Mouse (Mus musculus) MEL (cell line): ENCODE measurements around the gene Oxsm. TPM values are rescaled to one million over a fixed set of nuclear protein-coding genes. Genes with fewer than 3 reads are reported as not detected.

Experiments
- DNase-seq: peaks from one replicate; pipeline ENCODE4 v3.0.0; 2011; ENCODE audit warnings: low read depth, low spot score
- H3K27ac ChIP-seq: 2 replicates; pipeline ENCODE4 v1.5.1; 2012; ENCODE audit warnings: low read depth, mild to moderate bottlenecking, control low read depth, low read length, moderate library complexity; ENCODE audit not compliant: control insufficient read depth
- H3K27me3 ChIP-seq, 2 experiments: fragments of 150-350 bp in 1 of 2; sonication (generic) in 1 of 2; 2 replicates each; pipeline ENCODE4 v1.6.1; 2012; ENCODE audit warnings: low read length in 2 of 2, mild to moderate bottlenecking in 2 of 2, improper control_type of control experiment in 1 of 2, moderate library complexity in 1 of 2; ENCODE audit not compliant: insufficient read depth in 2 of 2, control insufficient read depth in 1 of 2
- H3K36me3 ChIP-seq, 2 experiments: 2 replicates each; pipeline ENCODE4 v1.6.1; 2012 to 2014; ENCODE audit warnings: low read length in 2 of 2, improper control_type of control experiment in 1 of 2, inconsistent platforms in 1 of 2, mild to moderate bottlenecking in 1 of 2; ENCODE audit not compliant: insufficient read depth in 2 of 2, control insufficient read depth in 1 of 2
- H3K4me1 ChIP-seq, 2 experiments: fragments of 150-350 bp in 1 of 2; sonication (generic) in 1 of 2; 2 replicates each; pipeline ENCODE4 v1.6.1; 2012; ENCODE audit warnings: low read length in 2 of 2, improper control_type of control experiment in 1 of 2, mild to moderate bottlenecking in 1 of 2; ENCODE audit not compliant: insufficient read depth in 2 of 2, control insufficient read depth in 1 of 2
- H3K4me3 ChIP-seq, 2 experiments: fragments of 150-350 bp in 1 of 2; sonication (generic) in 1 of 2; 2 replicates each; pipeline ENCODE4 v1.5.1; 2012; ENCODE audit warnings: low read depth in 2 of 2, low read length in 2 of 2, mild to moderate bottlenecking in 2 of 2, moderate library complexity in 2 of 2, control low read depth in 1 of 2, improper control_type of control experiment in 1 of 2; ENCODE audit not compliant: control insufficient read depth in 1 of 2, insufficient read depth in 1 of 2
- H3K79me2 ChIP-seq: 2 replicates; pipeline ENCODE4 v1.6.1; 2012; ENCODE audit warnings: mild to moderate bottlenecking, low read length, moderate library complexity; ENCODE audit not compliant: control insufficient read depth, poor library complexity, insufficient read depth
- H3K9ac ChIP-seq: 2 replicates; pipeline ENCODE4 v1.6.1; 2012; ENCODE audit warnings: low read depth, mild to moderate bottlenecking, control low read depth, low read length, moderate library complexity; ENCODE audit not compliant: control insufficient read depth, poor library complexity, severe bottlenecking
- H3K9me3 ChIP-seq: fragments of 150-350 bp; sonication (generic); replicated peaks from 2 replicates; pipeline ENCODE4 v1.6.1; 2012; ENCODE audit warnings: mild to moderate bottlenecking, low read length, improper control_type of control experiment, moderate library complexity; ENCODE audit not compliant: insufficient read depth
- CHD1 ChIP-seq: IDR thresholded peaks from 2 replicates; pipeline ENCODE4 v1.6.1; 2012; ENCODE audit warnings: low read depth, mild to moderate bottlenecking, inconsistent platforms, low read length, improper control_type of control experiment
- CHD2 ChIP-seq: IDR thresholded peaks from 2 replicates; pipeline ENCODE4 v1.6.1; 2011; ENCODE audit warnings: low read length, improper control_type of control experiment
- CTCF ChIP-seq, 3 experiments: IDR thresholded peaks in 2 of 3; conservative IDR thresholded peaks in 1 of 3; 2 replicates each; pipeline ENCODE4 v1.5.1; 2011 to 2012; ENCODE audit warnings: low read length in 3 of 3, low read depth in 2 of 3, mild to moderate bottlenecking in 2 of 3, improper control_type of control experiment in 1 of 3, inconsistent platforms in 1 of 3, mixed read lengths in 1 of 3, moderate library complexity in 1 of 3; ENCODE audit not compliant: control insufficient read depth in 1 of 3, insufficient read depth in 1 of 3, poor library complexity in 1 of 3, severe bottlenecking in 1 of 3
- ELF1 ChIP-seq: IDR thresholded peaks from 2 replicates; pipeline ENCODE4 v1.6.1; 2014; ENCODE audit warnings: low read depth, mild to moderate bottlenecking, inconsistent platforms, low read length, improper control_type of control experiment, moderate library complexity
- GABPA ChIP-seq: IDR thresholded peaks from 2 replicates; pipeline ENCODE4 v1.6.1; 2012; ENCODE audit warnings: low read depth, mild to moderate bottlenecking, inconsistent platforms, low read length, improper control_type of control experiment, moderate library complexity
- MAZ ChIP-seq: IDR thresholded peaks from 2 replicates; pipeline ENCODE4 v1.6.1; 2012; ENCODE audit warnings: low read depth, mild to moderate bottlenecking, inconsistent platforms, low read length, improper control_type of control experiment
- NELFE ChIP-seq: IDR thresholded peaks from 2 replicates; pipeline ENCODE4 v1.6.1; 2011; ENCODE audit warnings: low read depth, low read length, improper control_type of control experiment
- NRF1 ChIP-seq: IDR thresholded peaks from 2 replicates; pipeline ENCODE4 v1.6.1; 2014; ENCODE audit warnings: low read depth, mild to moderate bottlenecking, inconsistent platforms, low read length, improper control_type of control experiment, moderate library complexity; ENCODE audit not compliant: poor library complexity, insufficient read depth, severe bottlenecking
- POLR2A ChIP-seq, 2 experiments: IDR thresholded peaks; 2 replicates each; pipeline ENCODE4 v1.6.1; 2011 to 2012; ENCODE audit warnings: low read length in 2 of 2, mild to moderate bottlenecking in 2 of 2, control low read depth in 1 of 2, improper control_type of control experiment in 1 of 2, low read depth in 1 of 2, moderate library complexity in 1 of 2; ENCODE audit not compliant: control insufficient read depth in 1 of 2, insufficient read depth in 1 of 2, poor library complexity in 1 of 2
- POLR2AphosphoS2 ChIP-seq: IDR thresholded peaks from 2 replicates; pipeline ENCODE4 v1.6.1; 2011; ENCODE audit warnings: low read length, improper control_type of control experiment
- RAD21 ChIP-seq: IDR thresholded peaks from 2 replicates; pipeline ENCODE4 v1.6.1; 2011; ENCODE audit warnings: mild to moderate bottlenecking, low read depth, low read length, improper control_type of control experiment
- RCOR1 ChIP-seq: IDR thresholded peaks from 2 replicates; pipeline ENCODE4 v1.6.1; 2012; ENCODE audit warnings: low read depth, mild to moderate bottlenecking, inconsistent platforms, low read length, improper control_type of control experiment
- UBTF ChIP-seq: IDR thresholded peaks from 2 replicates; pipeline ENCODE4 v1.6.1; 2012; ENCODE audit warnings: low read depth, mild to moderate bottlenecking, inconsistent platforms, low read length, improper control_type of control experiment, moderate library complexity, borderline replicate concordance; ENCODE audit not compliant: insufficient read depth
- USF2 ChIP-seq, 2 experiments: IDR thresholded peaks; 2 replicates each; pipeline ENCODE4 v1.6.1; 2011 to 2012; ENCODE audit warnings: improper control_type of control experiment in 2 of 2, low read length in 2 of 2, borderline replicate concordance in 1 of 2, inconsistent platforms in 1 of 2, low read depth in 1 of 2, mild to moderate bottlenecking in 1 of 2; ENCODE audit not compliant: insufficient read depth in 1 of 2
- ZC3H11A ChIP-seq: IDR thresholded peaks from 2 replicates; pipeline ENCODE4 v1.6.1; 2012; ENCODE audit warnings: low read depth, mild to moderate bottlenecking, inconsistent platforms, low read length, improper control_type of control experiment
- ZNF384 ChIP-seq: IDR thresholded peaks from 2 replicates; pipeline ENCODE4 v1.6.1; 2012; ENCODE audit warnings: low read depth, mild to moderate bottlenecking, inconsistent platforms, low read length, improper control_type of control experiment
- polyA plus RNA-seq, 2 experiments: library from polyadenylated mRNA; stranded (reverse) in 1 of 2; unstranded in 1 of 2; fragments of >175 nt in 1 of 2; fragments of >200 nt in 1 of 2; gene quantifications; 2 replicates each; pipeline versions ENCODE4 v1.2.1 to v1.2.4; 2012; ENCODE audit warnings: low replicate concordance in 2 of 2, low read depth in 1 of 2; ENCODE audit not compliant: insufficient read length in 2 of 2, insufficient read depth in 1 of 2, missing spikeins in 1 of 2
- total RNA-seq: library from RNA; depleted of rRNA; stranded (reverse); fragments of 300-350 nt; gene quantifications from 2 replicates; pipeline ENCODE4 v1.2.3, GENCODE M21; 2012

Oxsm gene
- total and polyA plus RNA-seq, 3 experiments, result 5.4 to 8.9 TPM; not detected in 1

GRCm38 (mm10) chr14:16279196-16279595 is 29.6 kb upstream of the Oxsm start:
- H3K27ac ChIP-seq, result no peak overlapping the region
- no peaks in the 10 kb centered on the region for H3K9me3 ChIP-seq
- DNase-seq, result no peak
- no peak for TF ChIP-seq MAZ
- no peak for TF ChIP-seq POLR2AphosphoS2
- TF ChIP-seq ELF1, result no peak
- no peak for TF ChIP-seq ZNF384
- no peak for TF ChIP-seq CTCF (IDR thresholded peaks at IDR 0.05 in 2 of 3, conservative IDR thresholded peaks at IDR 0.05 in 1 of 3; ENCODE audit: control insufficient read depth in 1 of 3, insufficient read depth in 1 of 3, low read depth in 2 of 3, low read length in 3 of 3, poor library complexity in 1 of 3, severe bottlenecking in 1 of 3)
- TF ChIP-seq ZC3H11A, result no peak
- TF ChIP-seq RAD21, result no peak
- no peak for TF ChIP-seq UBTF
- TF ChIP-seq CHD2, result no peak
- no peaks in the 10 kb centered on the region for H3K36me3 ChIP-seq
- H3K4me1 ChIP-seq, result no peaks in the 10 kb centered on the region
- no peak overlapping the region for H3K9ac ChIP-seq
- H3K27me3 ChIP-seq, result no peaks in the 10 kb centered on the region
- H3K79me2 ChIP-seq, result no peaks in the 10 kb centered on the region
- no peak overlapping the region for H3K4me3 ChIP-seq

GRCm38 (mm10) chr14:16273677-16274076 is 24.1 kb upstream of the Oxsm start:
- peaks cover 0 to 5% of the 10 kb centered on the region in 2 experiments; a peak in 3 of 4 replicates for H3K36me3 ChIP-seq
- DNase-seq, result no peak
- H3K27me3 ChIP-seq, result no peaks in the 10 kb centered on the region
- H3K4me1 ChIP-seq, result peaks cover 2% of the 10 kb centered on the region in 2 experiments; a peak in 1 of 4 replicates
- H3K9ac ChIP-seq, result no peak overlapping the region
- TF ChIP-seq USF2 (IDR thresholded peaks at IDR 0.05; ENCODE audit: borderline replicate concordance in 1 of 2, insufficient read depth in 1 of 2, low read depth in 1 of 2, low read length in 2 of 2) (no peak), POLR2A (IDR thresholded peaks at IDR 0.05; ENCODE audit: control insufficient read depth in 1 of 2, insufficient read depth in 1 of 2, low read depth in 1 of 2, low read length in 2 of 2, poor library complexity in 1 of 2) (no peak), RCOR1 (no peak), CHD1 (no peak), POLR2AphosphoS2 (no peak), GABPA (no peak)
- H3K4me3 ChIP-seq, result no peak overlapping the region
- no peaks in the 10 kb centered on the region for H3K79me2 ChIP-seq
- no peak overlapping the region for H3K27ac ChIP-seq
- H3K9me3 ChIP-seq, result no peaks in the 10 kb centered on the region

- Histone ChIP-seq H3K79me2 (no peaks in the 10 kb centered on the region), H3K4me1 (peaks cover 2% of the 10 kb centered on the region in 2 experiments; a peak in 1 of 4 replicates), H3K9me3 (no peaks in the 10 kb centered on the region), H3K36me3 (peaks cover 0 to 5% of the 10 kb centered on the region in 2 experiments), H3K27me3 (no peaks in the 10 kb centered on the region), H3K27ac (no peak overlapping the region), H3K9ac (no peak overlapping the region), H3K4me3 (no peak overlapping the region)
- TF ChIP-seq GABPA, result no peak
- no peak for TF ChIP-seq NRF1
- TF ChIP-seq NELFE, result no peak
- DNase-seq, result no peak
These were observed 20.2 kb upstream of the Oxsm start for GRCm38 (mm10) chr14:16269776-16270175.
